Mouse (Mus musculus) cerebellum, adult 8-10 months (tissue): ENCODE results near the gene Clcf1.
A peak's percentile ranks its signal among the peaks of the same experiment; 100 is the strongest.

Source experiments
- DNase-seq: peaks from one replicate; pipeline ENCODE4 v3.0.0; 2022

The Clcf1 gene

GRCm38 (mm10) chr19:4214071-4214770 lies at the start of gene Clcf1, which contains the start of gene AC109138.7:
Gene Clcf1 (plus strand): TSS chr19:4214238.
Gene AC109138.7 (plus strand): TSS chr19:4214357.
- no peak for DNase-seq

- no peak for DNase-seq
These were observed 49.3 kb upstream of the Clcf1 start for GRCm38 (mm10) chr19:4164721-4165120.

GRCm38 (mm10) chr19:4166678-4167476 lies 47.2 kb upstream of the Clcf1 start:
- DNase-seq, result no peak

GRCm38 (mm10) chr19:4169378-4169784 lies 44.7 kb upstream of the Clcf1 start:
- peak; percentile 100 for DNase-seq

- DNase-seq, result no peak
These were observed 44.2 kb upstream of the Clcf1 start for GRCm38 (mm10) chr19:4169810-4170209.

GRCm38 (mm10) chr19:4170723-4171392 lies 43.2 kb upstream of the Clcf1 start:
- peak; percentile 24 for DNase-seq

- no peak for DNase-seq
These were observed 42.4 kb upstream of the Clcf1 start for GRCm38 (mm10) chr19:4171393-4172290.

- DNase-seq, result no peak
These were observed 41.1 kb upstream of the Clcf1 start for GRCm38 (mm10) chr19:4172925-4173324.

GRCm38 (mm10) chr19:4175368-4175947 lies 38.6 kb upstream of the Clcf1 start, which contains the start of gene Carns1:
Gene Carns1 (minus strand): TSS chr19:4175479.
- no peak for DNase-seq

GRCm38 (mm10) chr19:4180411-4180810 lies 33.6 kb upstream of the Clcf1 start:
- DNase-seq, result no peak

GRCm38 (mm10) chr19:4181892-4182291 lies 32.1 kb upstream of the Clcf1 start:
- no peak for DNase-seq

- DNase-seq, result no peak
These were observed 30.3 kb upstream of the Clcf1 start for GRCm38 (mm10) chr19:4183689-4184088.

GRCm38 (mm10) chr19:4184976-4185975 lies 28.8 kb upstream of the Clcf1 start:
- DNase-seq, result no peak

GRCm38 (mm10) chr19:4187303-4187702 lies 26.7 kb upstream of the Clcf1 start:
- DNase-seq, result no peak

- no peak for DNase-seq
These were observed 24.9 kb upstream of the Clcf1 start for GRCm38 (mm10) chr19:4189051-4189620.

GRCm38 (mm10) chr19:4190831-4191334 lies 23.2 kb upstream of the Clcf1 start, which contains the start of gene Tbc1d10c:
Gene Tbc1d10c (minus strand): TSS chr19:4191284.
- no peak for DNase-seq

GRCm38 (mm10) chr19:4191528-4192250 lies 22.3 kb upstream of the Clcf1 start, which contains the start of gene Ppp1ca:
Gene Ppp1ca (plus strand): TSS chr19:4192065.
- DNase-seq, result peak; percentile 93

GRCm38 (mm10) chr19:4192251-4192985 lies 21.6 kb upstream of the Clcf1 start:
- no peak for DNase-seq
